Mouse (Mus musculus) heart, embryonic 16.5 days (tissue): ENCODE data around the gene Plekhg1. TPM values are rescaled to one million over a fixed set of nuclear protein-coding genes. Genes with fewer than 3 reads are reported as not detected.

Experiments
- polyA plus RNA-seq: library from polyadenylated mRNA; unstranded; fragments of >200 nt; fragmentation: Nextera tagmentation; extraction: Ambion mirVana; gene quantifications from 2 replicates; pipeline ENCODE4 v1.2.1, GENCODE M21; 2015

Gene Plekhg1
- polyA plus RNA-seq, 1 experiment from 2014 or later, result 9.3 TPM

Other genes with a start within 250 kb of the Plekhg1 start
- gene Iyd, start 200.1 kb upstream of the Plekhg1 start, polyA plus RNA-seq, result 0.57 and 0.91 TPM in 2 replicates
- 10.1 and 10.2 TPM in 2 replicates for gene Mthfd1l, start 232.8 kb downstream of the Plekhg1 start, polyA plus RNA-seq